Mouse (Mus musculus): Measurements from ENCODE around the gene Dctn3.
"Not testable (repeated sequence)": the region's sequence is repeated elsewhere in the genome, so short reads cannot be mapped to it uniquely, and the experiment has no call there.

DNA sequence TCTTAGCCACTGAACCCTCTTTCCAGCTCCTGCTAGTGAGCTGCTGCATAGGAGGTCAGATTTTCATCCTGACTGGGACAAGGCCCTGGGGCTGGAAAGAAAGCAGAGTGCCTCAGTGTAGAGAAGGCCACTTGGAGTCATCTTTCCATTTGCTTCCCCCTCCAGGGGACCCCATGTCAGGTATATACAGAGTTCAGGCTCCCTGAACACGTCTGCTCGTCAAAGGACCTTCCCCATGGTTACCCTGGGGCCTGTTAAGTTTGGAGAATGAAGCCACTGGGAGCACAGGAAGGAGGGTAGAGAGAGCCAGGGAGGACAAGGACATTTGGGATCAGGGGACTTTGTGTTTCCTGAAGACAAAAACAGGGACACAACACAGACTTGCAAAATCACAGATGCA is 20.7 kb downstream of the Dctn3 start:
- not testable (repeated sequence) for TF ChIP-seq CTCF (conservative IDR thresholded peaks at IDR 0.05; ENCODE audit: insufficient read depth, insufficient read length, low read depth, low read length); POLR2A (IDR thresholded peaks at IDR 0.05; ENCODE audit: low read depth, low read length)
